Mouse (Mus musculus): ENCODE measurements around the gene Bad.

The Bad gene

GRCm38 (mm10) chr19:6968491-6969271 lies 27.0 kb downstream of the Bad start:
- in situ Hi-C loops (cut with MboI), result no loop called here

- in situ Hi-C loops (cut with MboI), result no loop called here
Observed at GRCm38 (mm10) chr19:6969291-6969664, 27.6 kb downstream of the Bad start.

- in situ Hi-C loops (cut with MboI), result no loop called here
Observed at GRCm38 (mm10) chr19:6969665-6970381, 28.2 kb downstream of the Bad start.

- in situ Hi-C loops (cut with MboI), result no loop called here
Observed at GRCm38 (mm10) chr19:6970460-6971085, 28.9 kb downstream of the Bad start.

- in situ Hi-C loops (cut with MboI), result no loop called here
Observed at GRCm38 (mm10) chr19:6971644-6972043, 30.0 kb downstream of the Bad start.

- in situ Hi-C loops (cut with MboI), result no loop called here
Observed at GRCm38 (mm10) chr19:6972247-6972917, 30.7 kb downstream of the Bad start.

- in situ Hi-C loops (cut with MboI), result no loop called here
Observed at GRCm38 (mm10) chr19:6973581-6974190, 32.0 kb downstream of the Bad start.

GRCm38 (mm10) chr19:6974211-6975205 lies 32.8 kb downstream of the Bad start, which contains the start of gene Ppp1r14b:
Gene Ppp1r14b (plus strand): TSS chr19:6974968.
- in situ Hi-C loops (cut with MboI), result no loop called here

- in situ Hi-C loops (cut with MboI), result no loop called here
Observed at GRCm38 (mm10) chr19:6975537-6976521, 34.2 kb downstream of the Bad start, which contains the start of gene Plcb3. Gene Plcb3 (minus strand): TSS chr19:6976470.

- in situ Hi-C loops (cut with MboI), result no loop called here
Observed at GRCm38 (mm10) chr19:6977759-6978638, 36.3 kb downstream of the Bad start.

- in situ Hi-C loops (cut with MboI), result no loop called here
Observed at GRCm38 (mm10) chr19:6978639-6978974, 36.9 kb downstream of the Bad start.

- in situ Hi-C loops (cut with MboI), result no loop called here
Observed at GRCm38 (mm10) chr19:6979001-6979479, 37.4 kb downstream of the Bad start.

- in situ Hi-C loops (cut with MboI), result no loop called here
Observed at GRCm38 (mm10) chr19:6979486-6980380, 38.1 kb downstream of the Bad start.

GRCm38 (mm10) chr19:6980381-6981093 lies 38.9 kb downstream of the Bad start, which contains the start of gene Fkbp2:
Gene Fkbp2 (minus strand): TSS chr19:6980501.
- in situ Hi-C loops (cut with MboI), result no loop called here

GRCm38 (mm10) chr19:6981465-6981864 lies 39.8 kb downstream of the Bad start:
- in situ Hi-C loops (cut with MboI), result no loop called here

- in situ Hi-C loops (cut with MboI), result no loop called here
Observed at GRCm38 (mm10) chr19:6983621-6984020, 42.0 kb downstream of the Bad start.

All from mature B cell (primary cell).